8 mouse cellular contexts compared by ENCODE assay signal in genomic region chr17:10316446-10316845, GRCm38 (mm10). TPM values are rescaled to one million over a fixed set of nuclear protein-coding genes. Genes with fewer than 3 reads are reported as not detected.
A peak's percentile ranks its signal among the peaks of the same experiment; 100 is the strongest.
DNase-seq lines count a peak whose midpoint lies in the region; ATAC-seq and TF ChIP-seq lines count a peak whose summit lies in the region.

No protein-coding gene starts in this region.

- peaks cover 4% of the 10 kb centered on the region; the same call in 1 of the 2 replicates for H3K4me1 ChIP-seq in kidney, postnatal 0 days (replicated peaks; ENCODE audit: insufficient read depth, low read length)
- H3K4me1 ChIP-seq in embryonic facial prominence, embryonic 13.5 days, result peaks cover 23% of the 10 kb centered on the region
- H3K4me1 ChIP-seq in intestine, embryonic 15.5 days (replicated peaks), result no peaks in the 10 kb centered on the region
- peaks cover 6% of the 10 kb centered on the region; the same call in 1 of the 2 replicates for H3K4me1 ChIP-seq in midbrain, postnatal 0 days (ENCODE audit: insufficient read depth, low read length)

- ATAC-seq in kidney, postnatal 0 days (replicated peaks; ENCODE audit: low FRiP score, low read depth), result no peak
- ATAC-seq in embryonic facial prominence, embryonic 13.5 days (ENCODE audit: insufficient number of reproducible peaks, insufficient read depth, low FRiP score, low TSS enrichment, low read depth), result no peak
- ATAC-seq in intestine, embryonic 15.5 days, result no peak
- no peak for ATAC-seq in midbrain, postnatal 0 days (ENCODE audit: low FRiP score)

- H3K27me3 ChIP-seq in kidney, postnatal 0 days (ENCODE audit: insufficient read depth, low read length), result no peaks in the 10 kb centered on the region
- H3K27me3 ChIP-seq in embryonic facial prominence, embryonic 13.5 days, result no peaks in the 10 kb centered on the region
- no peaks in the 10 kb centered on the region for H3K27me3 ChIP-seq in intestine, embryonic 15.5 days (replicated peaks)
- no peaks in the 10 kb centered on the region for H3K27me3 ChIP-seq in midbrain, postnatal 0 days (ENCODE audit: insufficient read depth, low read length)

- H3K4me2 ChIP-seq in kidney, postnatal 0 days (ENCODE audit: low read length), result peak overlapping the region; percentile 56
- peak overlapping the region; percentile 68 for H3K4me2 ChIP-seq in embryonic facial prominence, embryonic 13.5 days
- H3K4me2 ChIP-seq in intestine, embryonic 15.5 days (replicated peaks), result peak overlapping the region; percentile 31
- peak overlapping the region; percentile 52 for H3K4me2 ChIP-seq in midbrain, postnatal 0 days (ENCODE audit: low read depth, low read length, poor library complexity, severe bottlenecking)

- peak overlapping the region; percentile 85 for H3K4me3 ChIP-seq in kidney, postnatal 0 days (replicated peaks; ENCODE audit: low read depth, low read length)
- H3K4me3 ChIP-seq in embryonic facial prominence, embryonic 13.5 days, result peak overlapping the region; percentile 89
- peak overlapping the region; percentile 3; the same call in 1 of the 2 replicates for H3K4me3 ChIP-seq in intestine, embryonic 15.5 days (replicated peaks)
- peak overlapping the region; percentile 89 for H3K4me3 ChIP-seq in midbrain, postnatal 0 days (ENCODE audit: low read depth, low read length)

- no peak overlapping the region for H3K27ac ChIP-seq in kidney, postnatal 0 days
- H3K27ac ChIP-seq in embryonic facial prominence, embryonic 13.5 days, result no peak overlapping the region
- no peak overlapping the region for H3K27ac ChIP-seq in intestine, embryonic 15.5 days
- H3K27ac ChIP-seq in midbrain, postnatal 0 days (ENCODE audit: low read depth, low read length), result peak overlapping the region; percentile 62; the same call in 1 of the 2 replicates

- no peak for DNase-seq in kidney, postnatal 0 days (ENCODE audit: low spot score)
- DNase-seq in kidney, postnatal 14 days, result no peak
- no peak for DNase-seq in midbrain, postnatal 0 days (ENCODE audit: low spot score)
- DNase-seq in urinary bladder, postnatal 14 days (ENCODE audit: low spot score), result no peak
- DNase-seq in adrenal gland, postnatal 36 days, result no peak
- no peak for DNase-seq in right cerebral cortex, adult 18-20 months

- TF ChIP-seq CTCF in kidney, postnatal 0 days (IDR thresholded peaks at IDR 0.05; ENCODE audit: low read depth), result no peak
- TF ChIP-seq CTCF in midbrain, postnatal 0 days (IDR thresholded peaks at IDR 0.05), result no peak

- WGBS in kidney, postnatal 0 days, result 3% methylated on average over 1 of the region's 1 CpGs
- WGBS in embryonic facial prominence, embryonic 13.5 days, result 9% methylated on average over 1 of the region's 1 CpGs
- 8% methylated on average over 1 of the region's 1 CpGs for WGBS in intestine, embryonic 15.5 days
- WGBS in midbrain, postnatal 0 days, result 0% methylated on average over 1 of the region's 1 CpGs

- no peak overlapping the region for H3K9ac ChIP-seq in kidney, postnatal 0 days (ENCODE audit: low read depth, low read length)
- no peak overlapping the region for H3K9ac ChIP-seq in embryonic facial prominence, embryonic 13.5 days
- no peak overlapping the region for H3K9ac ChIP-seq in intestine, embryonic 15.5 days
- H3K9ac ChIP-seq in midbrain, postnatal 0 days (replicated peaks; ENCODE audit: low read length, poor library complexity, severe bottlenecking), result peak overlapping the region; percentile 55

- H3K9me3 ChIP-seq in kidney, postnatal 0 days (replicated peaks; ENCODE audit: low read length), result no peaks in the 10 kb centered on the region
- H3K9me3 ChIP-seq in embryonic facial prominence, embryonic 13.5 days, result no peaks in the 10 kb centered on the region
- H3K9me3 ChIP-seq in intestine, embryonic 15.5 days, result no peaks in the 10 kb centered on the region
- no peaks in the 10 kb centered on the region for H3K9me3 ChIP-seq in midbrain, postnatal 0 days (ENCODE audit: low read length)

- no peaks in the 10 kb centered on the region for H3K36me3 ChIP-seq in kidney, postnatal 0 days (ENCODE audit: insufficient read depth, low read length)
- no peaks in the 10 kb centered on the region for H3K36me3 ChIP-seq in embryonic facial prominence, embryonic 13.5 days
- H3K36me3 ChIP-seq in intestine, embryonic 15.5 days, result no peaks in the 10 kb centered on the region
- no peaks in the 10 kb centered on the region for H3K36me3 ChIP-seq in midbrain, postnatal 0 days (ENCODE audit: insufficient read depth, low read length)

RNA-seq across cellular contexts. Expression of gene Qk, which starts 3.2 kb away (rescaled TPM):
- polyA plus RNA-seq in kidney, postnatal 0 days (2015; fragmentation: Nextera tagmentation; extraction: Ambion mirVana), result 30.3 and 32.4 TPM in 2 replicates
- 30.4 TPM in 2 replicates for polyA plus RNA-seq in embryonic facial prominence, embryonic 13.5 days (2015; fragmentation: Nextera tagmentation; extraction: Ambion mirVana)
- polyA plus RNA-seq in intestine, embryonic 15.5 days (2015; fragmentation: Nextera tagmentation; extraction: Ambion mirVana), result 12.6 and 13.0 TPM in 2 replicates
- 293 and 297 TPM in 2 replicates for total RNA-seq in midbrain, postnatal 0 days (2014; rRNA removed)
- 43.3 and 47.4 TPM in 2 replicates for polyA plus RNA-seq in midbrain, postnatal 0 days (2015; fragmentation: Nextera tagmentation; extraction: Ambion mirVana)
- 100 to 1,000 TPM; 181 to 254 TPM for total RNA-seq in adrenal gland, postnatal 36 days (2021)

Comparison
In these comparisons a context has a peak if more than half of its experiments do, and no peak if none do; other contexts are left out.
1. H3K4me3 ChIP-seq: peak in every context shown above with its lines; median percentile 89 in embryonic facial prominence, embryonic 13.5 days; 89 in midbrain, postnatal 0 days; 85 in kidney, postnatal 0 days; 3 in intestine, embryonic 15.5 days.